Mouse (Mus musculus): ENCODE measurements around the gene Bdkrb2.

The Bdkrb2 gene

DNA sequence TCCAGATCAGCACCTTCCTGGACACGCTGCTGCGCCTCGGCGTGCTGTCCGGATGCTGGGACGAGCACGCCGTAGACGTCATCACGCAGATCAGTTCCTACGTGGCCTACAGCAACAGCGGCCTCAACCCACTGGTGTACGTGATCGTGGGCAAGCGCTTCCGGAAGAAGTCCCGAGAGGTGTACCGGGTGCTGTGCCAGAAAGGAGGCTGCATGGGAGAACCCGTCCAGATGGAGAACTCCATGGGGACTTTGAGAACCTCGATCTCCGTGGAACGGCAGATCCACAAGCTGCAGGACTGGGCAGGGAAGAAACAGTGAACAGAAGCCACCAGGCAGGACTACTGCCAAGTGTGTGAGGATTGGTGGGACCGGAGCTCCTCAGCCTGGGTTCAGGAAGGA is 29.3 kb downstream of the Bdkrb2 start:
- no peak for DNase-seq (ENCODE audit: low spot score)

DNA sequence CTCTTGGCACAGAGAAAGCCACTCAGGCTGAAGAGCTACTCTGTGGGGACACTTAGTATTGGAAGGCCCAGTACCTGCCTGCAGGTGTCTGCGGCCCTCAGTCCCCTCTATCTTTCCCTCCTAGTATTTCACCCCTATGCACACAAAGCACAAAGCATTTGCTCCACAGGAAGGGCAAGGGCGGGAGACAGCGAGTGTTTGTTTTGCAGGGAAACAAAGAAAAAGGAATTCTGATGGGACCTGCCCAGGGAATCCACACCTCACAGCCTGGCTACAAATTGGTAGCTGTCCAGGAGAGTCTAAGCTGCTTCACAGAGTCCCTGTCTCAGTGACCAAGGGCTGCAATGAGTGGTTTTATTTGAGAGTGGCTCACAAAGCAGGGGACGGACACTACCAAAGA is 30.4 kb downstream of the Bdkrb2 start:
- no peak for DNase-seq (ENCODE audit: low spot score)

DNA sequence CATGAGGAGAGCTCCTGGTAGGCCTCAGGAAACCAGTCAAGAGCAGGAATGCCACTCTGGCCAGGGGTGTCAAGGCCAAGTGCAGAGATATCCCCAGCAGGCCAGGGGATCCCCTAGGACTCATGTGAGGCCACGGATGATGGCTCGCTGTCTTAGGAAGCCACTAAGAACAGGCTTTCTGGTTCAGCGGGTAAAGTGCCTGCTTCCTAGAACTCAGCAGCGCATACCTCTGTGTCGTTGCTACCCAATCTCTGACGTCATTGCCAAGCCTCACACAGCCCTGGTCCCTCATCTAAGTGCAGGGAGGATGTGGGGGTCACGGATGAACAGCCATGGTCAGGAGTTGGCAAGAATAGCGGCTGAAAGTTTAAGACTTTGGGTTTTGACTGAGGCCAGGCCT is 34.1 kb downstream of the Bdkrb2 start:
- no peak for DNase-seq (ENCODE audit: low spot score)

DNA sequence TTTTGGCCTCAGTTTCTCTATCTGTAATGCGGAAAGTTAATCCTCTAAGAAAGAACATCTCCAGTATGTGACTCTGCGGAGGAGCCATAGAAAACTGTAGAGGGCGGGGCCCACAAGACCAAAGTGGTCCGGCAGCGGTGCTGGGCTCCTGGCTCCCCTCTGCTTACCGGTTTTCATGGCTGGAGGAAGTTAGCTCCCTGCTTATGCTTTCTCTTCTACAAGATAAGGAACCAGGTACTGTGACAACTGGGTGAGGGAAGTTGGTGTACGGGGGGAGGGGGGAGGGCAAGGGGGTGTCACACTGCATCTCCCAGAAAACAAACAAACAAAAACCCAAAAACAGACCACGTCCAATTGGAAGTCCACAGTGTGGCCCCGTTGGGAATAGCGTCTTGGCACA is 35.5 kb downstream of the Bdkrb2 start:
- no peak for DNase-seq (ENCODE audit: low spot score)

DNA sequence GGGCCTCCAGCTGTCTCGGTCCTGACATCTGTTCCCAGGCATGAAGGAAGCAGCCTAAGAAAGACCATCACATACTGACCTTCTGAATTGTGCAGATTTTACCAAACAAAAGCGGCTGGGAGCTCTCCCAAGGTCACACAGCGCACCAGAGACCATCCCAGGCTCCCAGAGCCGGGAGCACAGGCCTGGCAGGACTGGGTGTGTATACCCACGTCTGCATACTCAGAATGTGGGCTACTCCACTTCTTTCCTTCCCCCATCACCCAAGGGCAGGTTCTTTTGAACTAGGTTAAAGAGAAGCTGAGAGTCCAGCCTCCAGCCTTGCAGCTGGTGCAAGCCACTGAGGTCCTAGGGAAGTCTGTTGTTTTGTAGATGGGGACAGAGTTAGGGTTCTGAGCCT is 36.1 kb downstream of the Bdkrb2 start:
- DNase-seq (ENCODE audit: low spot score) = no peak

DNA sequence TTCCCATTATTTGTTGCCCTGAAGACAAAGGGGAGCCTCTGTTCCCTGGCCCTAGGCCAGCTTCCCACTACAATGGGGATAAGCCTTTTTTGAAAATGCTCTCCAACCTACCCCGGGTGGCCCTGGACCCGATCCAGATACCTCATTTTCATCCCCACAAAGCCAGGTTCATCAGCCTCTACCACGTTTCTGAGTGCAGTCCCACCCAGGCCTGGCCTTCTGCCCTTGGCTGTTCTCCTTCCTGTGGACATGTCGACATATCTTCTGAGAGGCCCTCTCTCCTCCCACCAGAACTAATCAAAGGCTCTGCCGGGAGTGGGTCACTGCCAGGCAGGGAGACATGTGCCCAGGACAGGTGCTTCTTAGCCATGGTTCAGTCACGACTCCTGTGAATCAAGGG is 38.6 kb downstream of the Bdkrb2 start:
- peak; percentile 18 for DNase-seq (ENCODE audit: low spot score)

DNA sequence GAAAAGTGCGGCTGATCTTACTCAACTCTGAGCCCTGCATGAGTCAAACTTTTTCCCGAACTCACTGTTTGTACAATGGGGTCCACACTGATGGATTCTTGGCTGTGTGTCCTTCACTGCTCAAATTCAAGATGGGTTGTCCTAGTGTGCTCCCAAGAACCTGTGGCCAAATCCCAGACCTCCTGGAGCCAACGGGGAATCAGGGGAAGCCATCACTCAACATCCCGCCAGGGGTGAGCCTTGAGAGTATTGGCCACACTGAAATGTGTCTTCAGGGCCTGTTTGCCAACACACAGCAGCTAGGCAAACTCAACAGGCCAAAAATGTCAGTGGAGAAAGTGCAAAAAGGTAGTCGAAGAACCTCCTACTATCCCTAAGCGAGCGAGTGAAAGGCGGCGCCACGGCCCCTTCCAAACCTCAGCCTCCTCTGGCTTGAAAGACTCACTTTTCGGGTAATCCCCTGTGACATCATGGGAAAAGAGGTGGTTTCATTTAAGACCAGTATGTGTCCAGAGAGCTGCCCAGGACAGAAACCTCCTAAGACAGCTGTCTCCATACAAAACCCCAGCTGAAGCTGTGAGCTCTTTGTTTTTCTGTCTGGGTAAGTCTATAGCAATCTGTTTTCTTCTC is 39.7 kb downstream of the Bdkrb2 start, which contains the start of gene Bdkrb1:
Bdkrb1 (plus strand) TSS at position 505 of the 630 bp plus-strand sequence.
- no peak for DNase-seq (ENCODE audit: low spot score)

DNA sequence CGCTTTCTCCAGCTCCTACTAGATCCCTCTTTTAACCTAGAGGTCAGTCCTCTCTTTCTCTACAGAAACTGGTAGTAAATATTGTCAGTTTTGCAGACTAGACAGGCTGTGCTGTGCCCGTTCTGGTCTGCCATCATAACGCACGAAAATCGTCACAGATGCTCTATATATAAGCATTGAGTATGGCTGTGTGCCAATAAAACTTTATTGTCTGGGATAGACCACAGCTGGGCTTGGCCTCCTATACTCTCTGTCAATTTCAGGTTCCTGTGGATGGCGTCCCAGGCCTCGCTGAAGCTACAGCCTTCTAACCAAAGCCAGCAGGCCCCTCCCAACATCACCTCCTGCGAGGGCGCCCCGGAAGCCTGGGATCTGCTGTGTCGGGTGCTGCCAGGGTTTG is 40.9 kb downstream of the Bdkrb2 start:
- no peak for DNase-seq (ENCODE audit: low spot score)

DNA sequence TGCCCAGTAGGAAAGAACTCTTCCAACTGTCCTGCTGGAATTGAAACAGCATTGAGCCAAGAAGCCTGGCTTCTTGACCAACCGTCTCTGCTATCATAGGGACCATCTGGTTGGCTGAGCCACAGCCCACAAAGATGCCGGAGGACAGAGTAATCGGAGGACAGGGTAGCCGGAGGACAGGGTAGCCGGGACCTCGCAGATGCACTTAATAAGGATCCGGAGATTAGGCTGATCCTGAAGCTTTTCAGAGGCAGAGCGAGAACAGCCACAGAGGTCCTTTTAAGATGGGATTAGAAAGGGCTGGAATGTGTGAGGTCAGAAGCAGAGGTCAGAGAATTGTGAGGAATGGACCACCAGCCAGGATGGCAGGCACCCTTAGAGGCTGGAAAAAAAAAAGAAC is 42.2 kb downstream of the Bdkrb2 start:
- no peak for DNase-seq (ENCODE audit: low spot score)

DNA sequence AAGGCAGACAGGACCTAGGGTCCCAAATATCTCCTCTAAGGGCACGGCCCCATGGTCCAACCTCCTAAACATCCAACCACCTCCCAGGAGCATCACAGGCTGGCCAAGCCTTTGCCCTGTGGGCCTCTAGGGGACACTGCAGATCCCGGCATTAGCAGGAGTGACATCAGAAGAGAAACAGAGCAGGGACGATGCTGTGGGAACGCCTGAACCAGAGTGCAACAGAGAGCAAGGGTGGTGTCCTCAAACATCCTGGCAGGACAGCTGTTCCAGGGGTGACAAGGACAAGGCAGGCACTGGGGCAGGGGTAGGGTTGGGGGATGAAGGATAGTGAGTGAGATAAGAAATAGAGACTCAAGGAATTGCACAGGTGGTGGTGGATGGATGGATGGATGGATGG is 43.9 kb downstream of the Bdkrb2 start:
- no peak for DNase-seq (ENCODE audit: low spot score)

DNA sequence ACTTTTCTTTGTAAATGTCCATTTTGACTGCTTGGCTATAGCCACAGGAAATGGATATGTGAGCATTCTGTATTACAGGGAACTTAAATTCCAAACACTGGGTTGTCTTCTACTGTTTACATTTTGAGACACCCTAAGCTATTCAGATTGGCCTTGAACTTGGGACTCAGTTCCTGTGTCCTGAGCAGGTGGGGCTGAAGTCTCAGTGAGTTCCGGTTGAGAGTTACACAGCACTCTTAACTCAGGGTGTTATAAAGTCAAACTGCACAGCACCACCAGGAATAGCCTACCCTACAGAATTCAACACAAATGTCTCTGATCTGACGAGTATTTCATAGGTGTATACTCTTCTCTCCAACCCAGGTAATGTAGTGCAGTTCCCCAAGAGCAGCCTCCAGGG is 48.0 kb downstream of the Bdkrb2 start:
- DNase-seq (ENCODE audit: low spot score) = no peak

DNA sequence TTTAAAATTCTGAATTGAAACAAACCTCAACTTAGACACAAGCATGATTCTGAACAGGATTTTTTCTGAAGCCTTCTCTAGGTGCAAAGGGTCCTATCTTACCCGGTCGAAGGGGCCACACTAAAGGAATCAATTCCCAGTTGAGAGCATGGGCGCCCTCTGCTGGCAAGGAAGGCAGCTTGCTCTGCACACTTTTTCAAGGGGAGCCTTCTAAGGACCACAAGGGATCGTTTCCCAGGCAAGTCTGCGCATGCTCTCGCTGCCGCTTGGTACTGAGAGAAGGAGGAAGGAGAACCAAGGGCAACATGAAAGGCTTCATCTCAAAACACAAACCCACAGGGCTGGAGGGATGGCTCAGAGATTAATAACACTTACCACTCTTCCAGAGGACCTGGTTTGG is 48.7 kb downstream of the Bdkrb2 start:
- DNase-seq (ENCODE audit: low spot score) = peak; percentile 53

DNA sequence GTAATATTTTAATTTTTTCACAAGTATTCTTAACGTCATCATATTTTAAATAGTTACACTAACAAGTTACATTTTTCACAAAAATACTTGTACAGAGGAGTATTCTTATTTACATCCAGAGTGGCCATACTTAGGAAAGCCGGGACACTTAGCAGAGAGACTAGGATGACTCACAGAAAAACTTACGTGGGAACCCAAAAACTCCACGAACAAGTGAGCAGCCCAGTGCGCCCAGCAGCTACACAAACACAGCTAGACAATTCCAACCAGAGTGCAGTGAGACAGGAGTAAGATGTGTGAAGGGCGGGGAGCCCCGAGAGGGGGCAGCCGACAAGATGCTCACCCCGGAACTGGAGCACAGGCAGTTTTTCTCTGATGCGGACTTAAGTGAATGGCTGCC is 50.5 kb downstream of the Bdkrb2 start:
- no peak for DNase-seq (ENCODE audit: low spot score)

DNA sequence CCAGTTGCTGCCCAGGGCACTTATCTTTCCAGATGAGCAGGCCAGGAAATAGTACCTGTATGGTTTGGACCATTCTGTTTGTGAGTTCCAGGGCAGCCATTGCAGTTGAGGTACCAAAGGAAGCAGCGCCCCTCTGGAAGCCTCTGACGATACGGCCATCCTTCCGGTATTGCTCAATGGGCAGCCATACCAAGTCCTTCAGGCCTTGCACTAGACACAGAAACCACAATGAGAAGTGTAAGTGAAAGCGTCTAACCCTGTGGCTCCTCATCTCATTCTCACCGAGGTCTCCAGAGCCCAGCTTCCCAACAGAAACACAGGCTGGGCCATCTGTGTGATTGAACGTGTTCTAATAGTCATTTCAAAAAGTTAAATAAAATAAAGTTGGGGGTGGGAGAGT is 59.0 kb downstream of the Bdkrb2 start:
- DNase-seq (ENCODE audit: low spot score) = no peak

DNA sequence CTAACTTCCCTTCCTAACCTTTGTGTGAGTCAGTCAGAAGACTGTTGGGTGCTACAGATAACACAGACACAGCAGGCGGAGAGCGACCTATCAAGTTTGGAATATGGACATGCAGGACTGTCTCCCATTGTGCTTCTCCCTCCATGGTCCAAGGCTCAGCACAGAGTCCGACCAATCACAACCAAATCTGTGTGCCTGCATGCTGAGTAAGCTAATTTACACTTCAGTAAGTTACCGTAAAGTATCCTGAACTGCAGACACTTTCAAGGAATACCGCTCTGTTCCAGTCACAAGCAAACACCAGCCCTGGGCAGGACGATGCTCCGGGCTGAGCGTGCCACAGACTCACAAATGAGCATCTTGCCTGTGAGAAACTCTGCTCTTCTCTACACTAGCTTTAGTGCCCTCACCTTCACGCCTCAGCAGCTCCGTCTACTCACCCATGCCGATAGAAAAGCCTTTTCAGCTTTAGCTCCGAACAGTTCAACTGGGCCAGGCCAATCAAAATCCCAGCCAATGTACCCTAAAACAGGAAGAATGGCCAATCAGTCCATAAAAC is 60.0 kb downstream of the Bdkrb2 start:
- DNase-seq (ENCODE audit: low spot score) = no peak

DNA sequence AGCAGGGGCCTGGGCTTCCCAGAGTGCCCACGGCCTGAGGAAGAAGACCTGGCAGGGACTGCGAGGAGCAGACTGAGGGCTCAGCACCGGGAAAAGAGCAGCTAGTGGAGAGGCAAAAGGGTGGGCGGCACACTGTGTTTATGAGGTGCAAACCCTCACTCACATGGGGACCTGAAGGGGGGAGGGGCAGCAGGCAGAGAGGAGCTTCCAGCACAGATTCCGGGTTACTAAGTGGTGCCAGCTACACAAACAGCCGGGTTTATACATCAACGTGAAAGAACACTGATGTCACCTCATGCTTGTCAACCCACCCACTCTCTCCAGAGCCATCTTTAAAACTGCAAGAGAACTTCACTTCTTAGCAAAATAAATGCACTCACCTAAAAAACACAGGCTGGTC is 62.8 kb downstream of the Bdkrb2 start:
- DNase-seq (ENCODE audit: low spot score) = no peak

DNA sequence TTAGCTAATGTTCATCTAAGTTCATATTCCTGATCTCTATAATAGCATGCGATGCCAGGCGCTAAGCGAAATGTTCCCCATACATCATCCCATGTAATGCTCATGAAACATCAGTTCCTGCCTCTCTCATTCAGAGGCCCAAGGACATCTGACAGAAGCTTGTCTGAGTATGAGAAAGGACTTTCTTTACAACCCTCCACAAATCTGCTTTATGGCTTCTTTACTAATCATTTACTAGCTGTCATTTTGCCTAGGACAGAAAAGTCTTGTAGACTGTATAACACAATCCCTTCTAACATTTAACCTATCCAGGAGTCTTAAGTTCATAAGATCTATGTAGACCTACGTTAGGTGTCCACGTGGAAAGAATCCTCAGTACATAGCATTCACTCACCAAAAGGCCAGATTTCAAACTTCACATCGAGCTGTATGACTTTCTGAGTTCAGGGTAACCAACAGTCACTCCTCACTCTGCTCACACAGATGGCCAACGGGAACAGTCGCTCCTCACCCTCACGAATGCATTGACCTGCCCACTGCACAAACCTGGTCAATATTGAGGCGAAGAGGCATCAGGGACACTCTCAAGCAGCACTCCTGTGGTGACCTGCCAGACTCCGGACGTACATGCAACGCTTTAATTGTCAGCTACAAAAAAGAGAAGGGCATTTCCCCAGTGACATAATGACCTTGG is 71.5 kb downstream of the Bdkrb2 start:
- no peak for DNase-seq (ENCODE audit: low spot score)

DNA sequence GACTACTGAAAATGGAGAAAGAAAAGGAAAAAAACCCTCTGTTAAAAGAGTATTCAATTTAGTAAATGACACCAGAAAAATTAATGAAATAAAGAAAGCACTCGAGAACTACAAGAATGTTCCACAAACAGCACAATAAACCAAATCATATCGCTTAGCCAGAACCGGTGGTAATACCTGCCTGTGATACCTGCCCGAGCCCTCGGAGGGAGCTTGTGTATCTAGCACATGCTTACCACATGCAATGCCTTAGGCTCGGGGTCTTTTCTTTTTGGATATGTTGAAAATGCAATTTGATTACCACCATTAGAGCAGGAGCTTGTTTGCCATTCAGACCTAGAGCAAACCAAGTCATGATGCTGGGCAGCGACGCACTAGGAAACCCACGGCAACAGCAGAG is 73.5 kb downstream of the Bdkrb2 start:
- no peak for DNase-seq (ENCODE audit: low spot score)

DNA sequence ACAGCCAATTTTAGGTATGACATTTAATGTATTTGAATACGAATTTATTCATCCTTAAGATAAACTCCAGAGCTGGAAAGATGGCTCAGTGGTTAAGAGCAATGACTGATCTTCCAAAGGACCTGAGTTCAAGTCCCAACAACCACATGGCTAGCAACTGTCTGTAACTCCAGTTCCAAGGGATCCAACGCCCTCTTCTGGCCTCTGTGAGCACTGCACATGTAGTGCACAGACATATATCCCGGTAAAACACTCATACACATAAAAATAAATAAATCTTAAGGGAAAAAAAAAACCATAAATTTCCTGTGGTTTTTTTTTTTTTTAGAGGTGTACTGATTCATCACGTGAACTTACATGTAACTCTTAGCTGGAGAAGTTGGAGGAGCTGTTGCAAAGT is 74.5 kb downstream of the Bdkrb2 start:
- no peak for DNase-seq (ENCODE audit: low spot score)

DNA sequence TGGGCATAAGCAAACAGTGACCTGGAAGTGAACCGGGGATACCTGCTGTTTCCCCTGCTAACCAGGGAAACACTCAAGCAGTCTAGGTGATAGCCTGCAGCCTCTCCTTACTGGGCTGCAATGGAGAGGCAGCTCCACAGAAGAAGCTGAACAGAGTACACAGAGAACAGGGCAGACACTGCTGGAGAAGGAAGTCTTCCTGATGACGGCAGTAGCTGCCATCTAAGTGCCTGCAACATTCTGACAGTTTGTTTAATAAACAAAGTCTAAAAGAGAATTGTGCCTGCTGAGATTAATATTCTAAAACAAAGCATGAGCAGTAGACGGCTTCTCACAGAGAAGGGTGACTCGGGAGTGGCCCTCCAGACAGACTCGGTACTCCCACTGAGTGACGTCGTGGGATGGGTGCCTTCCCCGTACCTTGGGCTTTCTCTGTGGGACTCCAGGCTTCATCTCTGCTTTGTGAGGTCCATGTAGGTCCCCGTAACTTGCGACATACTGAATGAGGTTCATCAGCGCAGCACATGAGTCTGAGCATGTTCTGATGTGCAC is 79.8 kb downstream of the Bdkrb2 start:
- no peak for DNase-seq (ENCODE audit: low spot score)
